Mouse (Mus musculus): ENCODE results near the gene Sec1. TPM values are rescaled to one million over a fixed set of nuclear protein-coding genes. Genes with fewer than 3 reads are reported as not detected.
A peak's percentile ranks its signal among the peaks of the same experiment; 100 is the strongest.

Sec1 gene
- polyA plus RNA-seq, 1 experiment from 2014 or later: 0.83 TPM

- no peak for DNase-seq (ENCODE audit: low spot score)
- Histone ChIP-seq H3K4me3 (peak overlapping the region; percentile 74), H3K27ac (peak overlapping the region; percentile 77)
Observed at GRCm38 (mm10) chr7:45715741-45716459, 21.7 kb upstream of the Sec1 start.

DNA sequence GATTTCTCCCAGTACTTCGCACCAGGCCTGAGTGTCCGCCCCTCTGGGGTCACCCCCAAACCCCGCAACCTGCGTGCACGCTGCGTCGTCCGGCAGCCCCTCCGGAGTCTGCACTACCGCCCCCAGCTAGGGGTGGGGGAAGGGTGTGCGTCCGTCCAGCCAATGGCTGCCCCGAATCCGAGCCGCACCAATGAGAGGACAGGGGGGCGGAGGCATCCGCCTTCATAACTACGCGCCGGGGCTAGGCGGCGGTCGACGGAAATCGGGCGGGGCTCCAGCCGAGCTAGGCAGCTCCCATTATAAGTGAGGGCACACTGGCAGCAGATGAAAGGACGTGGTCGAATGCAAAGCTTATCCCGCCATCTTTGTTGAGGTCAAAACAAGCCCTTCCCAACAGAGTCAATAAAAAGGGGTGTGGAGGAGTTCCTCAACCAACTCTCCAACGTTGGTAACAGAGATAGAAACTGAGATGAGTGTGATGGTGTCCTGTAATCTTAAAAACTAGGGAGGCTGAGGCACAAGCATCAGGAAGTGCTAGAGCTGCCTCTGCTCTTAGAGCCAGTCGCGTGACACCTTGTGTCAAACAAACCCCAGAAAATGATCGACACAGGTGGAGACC is 21.0 kb upstream of the Sec1 start, which contains the start of gene Rpl18:
Rpl18 (plus strand) TSS at position 368 of the 619 bp plus-strand sequence.
- no peaks in the 10 kb centered on the region for H3K27me3 ChIP-seq (ENCODE audit: low read depth, poor library complexity, severe bottlenecking)
- H3K9me3 ChIP-seq (replicated peaks): no peaks in the 10 kb centered on the region
- peaks cover 49% of the 10 kb centered on the region for H3K4me1 ChIP-seq
- H3K4me3 ChIP-seq: peak within 1 kb of the TSS; percentile 74
- peak within 1 kb of the TSS; percentile 77 for H3K27ac ChIP-seq
- peaks cover 51% of the 10 kb centered on the region for H3K36me3 ChIP-seq
- 8% methylated on average over 34 of the region's 34 CpGs for WGBS
- DNase-seq (ENCODE audit: low spot score): peak; percentile 95

More at GRCm38 (mm10) chr7:45715741-45716459, 21.7 kb upstream of the Sec1 start:
- peaks cover 55% of the 10 kb centered on the region for H3K4me1 ChIP-seq
- no peaks in the 10 kb centered on the region for H3K9me3 ChIP-seq (replicated peaks)
- H3K27me3 ChIP-seq (ENCODE audit: low read depth, poor library complexity, severe bottlenecking): no peaks in the 10 kb centered on the region
- WGBS: 85% methylated on average over 19 of the region's 19 CpGs
- peaks cover 51% of the 10 kb centered on the region for H3K36me3 ChIP-seq

- H3K4me1 ChIP-seq: peaks cover 46% of the 10 kb centered on the region
Observed at GRCm38 (mm10) chr7:45714630-45715089, 20.5 kb upstream of the Sec1 start.

GRCm38 (mm10) chr7:45713881-45714520 is 19.8 kb upstream of the Sec1 start:
- peak overlapping the region; percentile 74 for H3K4me3 ChIP-seq
- 91% methylated on average over 6 of the region's 6 CpGs for WGBS
- no peaks in the 10 kb centered on the region for H3K27me3 ChIP-seq (ENCODE audit: low read depth, poor library complexity, severe bottlenecking)
- peaks cover 46% of the 10 kb centered on the region for H3K4me1 ChIP-seq
- H3K27ac ChIP-seq: peak overlapping the region; percentile 77; the same call in 1 of the 2 replicates
- DNase-seq (ENCODE audit: low spot score): no peak
- peaks cover 47% of the 10 kb centered on the region for H3K36me3 ChIP-seq
- H3K9me3 ChIP-seq (replicated peaks): no peaks in the 10 kb centered on the region

More at GRCm38 (mm10) chr7:45714630-45715089, 20.5 kb upstream of the Sec1 start:
- no peak for DNase-seq (ENCODE audit: low spot score)
- Histone ChIP-seq H3K27me3 (ENCODE audit: low read depth, poor library complexity, severe bottlenecking) (no peaks in the 10 kb centered on the region), H3K4me3 (peak overlapping the region; percentile 74), H3K27ac (peak overlapping the region; percentile 77), H3K9me3 (replicated peaks) (no peaks in the 10 kb centered on the region), H3K36me3 (peaks cover 51% of the 10 kb centered on the region)
- 9% methylated on average over 14 of the region's 14 CpGs for WGBS

DNA sequence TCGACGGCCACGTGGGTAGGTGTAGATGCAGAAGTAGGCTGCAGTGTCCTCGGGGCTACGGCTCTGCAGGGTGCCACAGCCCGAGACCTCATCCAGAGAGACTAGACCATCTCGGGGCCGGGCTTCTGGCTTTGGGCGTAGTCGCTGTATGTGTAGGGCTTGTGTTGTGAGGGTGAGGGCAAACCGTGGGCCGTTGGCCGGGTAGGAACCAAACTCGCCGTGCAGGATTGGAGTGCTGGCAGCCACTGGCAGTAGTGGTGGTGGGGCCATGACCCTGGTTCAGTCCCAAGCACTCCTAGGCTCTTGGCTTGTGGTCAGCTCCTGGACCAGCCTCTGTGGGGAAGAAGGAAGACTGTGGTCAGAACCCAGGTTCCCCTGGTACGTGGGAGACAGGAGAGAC is 19.2 kb upstream of the Sec1 start:
- no peaks in the 10 kb centered on the region for H3K9me3 ChIP-seq (replicated peaks)
- H3K27me3 ChIP-seq (ENCODE audit: low read depth, poor library complexity, severe bottlenecking): no peaks in the 10 kb centered on the region
- peaks cover 43% of the 10 kb centered on the region for H3K36me3 ChIP-seq
- no peak overlapping the region for H3K27ac ChIP-seq
- no peak overlapping the region for H3K4me3 ChIP-seq
- 93% methylated on average over 16 of the region's 16 CpGs for WGBS
- peaks cover 49% of the 10 kb centered on the region for H3K4me1 ChIP-seq
- DNase-seq (ENCODE audit: low spot score): no peak

- no peaks in the 10 kb centered on the region for H3K9me3 ChIP-seq (replicated peaks)
- peaks cover 60% of the 10 kb centered on the region for H3K4me1 ChIP-seq
- 88% methylated on average over 21 of the region's 21 CpGs for WGBS
- no peak overlapping the region for H3K4me3 ChIP-seq
- H3K27ac ChIP-seq: no peak overlapping the region
- no peak for DNase-seq (ENCODE audit: low spot score)
- H3K27me3 ChIP-seq (ENCODE audit: low read depth, poor library complexity, severe bottlenecking): no peaks in the 10 kb centered on the region
- H3K36me3 ChIP-seq: peaks cover 43% of the 10 kb centered on the region
Observed at GRCm38 (mm10) chr7:45712022-45712757, 18.0 kb upstream of the Sec1 start.

DNA sequence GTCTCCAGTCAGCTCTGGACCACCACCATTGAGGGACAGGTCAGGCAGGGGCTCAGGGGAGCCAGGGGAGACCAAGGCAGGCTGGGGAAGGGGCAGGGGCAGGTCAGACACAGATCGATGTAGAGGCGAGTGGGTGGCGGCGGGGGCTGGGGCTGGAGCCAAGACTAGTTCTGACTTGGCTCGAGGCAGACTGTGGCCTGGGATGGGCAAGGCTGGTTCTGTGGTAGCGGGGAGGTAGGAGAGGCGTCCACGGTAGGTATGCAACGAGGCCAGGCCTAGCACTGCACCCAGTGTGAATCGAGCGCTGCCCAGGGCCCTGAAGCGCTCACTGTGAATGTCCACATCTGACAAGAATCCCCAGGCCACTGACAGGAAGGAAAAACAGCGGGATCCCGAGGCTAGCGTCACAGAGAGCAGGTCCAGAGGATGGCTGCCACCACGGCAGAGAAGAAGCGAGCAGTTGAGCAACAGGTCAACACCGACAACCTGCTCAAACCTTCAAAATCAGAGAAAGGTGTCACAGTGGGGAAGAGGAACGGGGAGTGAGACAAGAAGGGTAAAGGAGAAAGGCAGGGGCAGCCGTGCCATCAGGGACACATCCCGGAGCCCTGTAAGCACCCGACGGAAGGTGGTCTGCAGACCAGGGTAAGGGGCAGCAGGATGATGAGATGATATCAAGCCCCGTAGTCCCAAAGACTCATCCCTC is 17.3 kb upstream of the Sec1 start:
- Histone ChIP-seq H3K9me3 (replicated peaks) (no peaks in the 10 kb centered on the region), H3K36me3 (peaks cover 43% of the 10 kb centered on the region), H3K4me3 (0 out of 2 replicates have a peak overlapping the region, but pooled peaks have one; percentile 6), H3K4me1 (peaks cover 60% of the 10 kb centered on the region), H3K27me3 (ENCODE audit: low read depth, poor library complexity, severe bottlenecking) (no peaks in the 10 kb centered on the region), H3K27ac (no peak overlapping the region)
- no peak for DNase-seq (ENCODE audit: low spot score)
- WGBS: 95% methylated on average over 24 of the region's 24 CpGs

DNA sequence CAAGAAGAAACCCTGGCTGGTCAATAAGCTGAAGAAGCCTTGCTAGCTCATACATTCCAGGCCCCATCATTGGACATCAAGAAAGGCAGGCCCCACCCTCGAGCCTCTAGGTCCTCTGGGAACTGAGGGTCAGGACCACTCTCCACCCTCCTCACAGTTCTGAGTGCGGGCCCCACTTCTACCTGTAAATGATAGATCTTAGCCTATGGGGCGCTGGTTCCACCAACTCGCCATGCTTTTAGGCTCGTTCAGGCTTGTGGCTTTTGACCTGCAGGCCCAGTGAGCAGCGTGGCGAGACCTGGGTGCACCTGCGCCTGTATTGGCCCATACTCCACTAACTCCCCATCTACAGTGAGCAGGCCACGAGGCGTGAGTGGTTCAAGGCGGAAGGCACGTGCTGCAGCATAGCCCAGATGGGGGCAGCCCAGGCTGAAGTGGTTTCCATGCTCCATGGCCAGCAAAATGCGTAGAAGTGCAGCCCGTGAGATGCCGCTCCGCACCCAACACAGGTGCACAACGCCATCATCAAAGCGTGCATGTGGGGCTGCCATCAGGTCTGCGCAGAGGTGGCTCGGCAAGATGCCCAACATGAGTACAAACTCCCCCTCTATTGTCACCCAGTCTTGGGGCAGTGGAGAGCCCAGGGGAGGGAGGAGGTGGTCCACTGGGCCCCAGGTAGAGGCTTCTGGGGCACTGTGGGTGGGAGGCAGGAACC is 16.4 kb upstream of the Sec1 start:
- 95% methylated on average over 20 of the region's 20 CpGs for WGBS
- peaks cover 43% of the 10 kb centered on the region for H3K36me3 ChIP-seq
- no peaks in the 10 kb centered on the region for H3K27me3 ChIP-seq (ENCODE audit: low read depth, poor library complexity, severe bottlenecking)
- H3K9me3 ChIP-seq (replicated peaks): no peaks in the 10 kb centered on the region
- no peak overlapping the region for H3K4me3 ChIP-seq
- DNase-seq (ENCODE audit: low spot score): no peak
- peaks cover 60% of the 10 kb centered on the region for H3K4me1 ChIP-seq
- no peak overlapping the region for H3K27ac ChIP-seq

DNA sequence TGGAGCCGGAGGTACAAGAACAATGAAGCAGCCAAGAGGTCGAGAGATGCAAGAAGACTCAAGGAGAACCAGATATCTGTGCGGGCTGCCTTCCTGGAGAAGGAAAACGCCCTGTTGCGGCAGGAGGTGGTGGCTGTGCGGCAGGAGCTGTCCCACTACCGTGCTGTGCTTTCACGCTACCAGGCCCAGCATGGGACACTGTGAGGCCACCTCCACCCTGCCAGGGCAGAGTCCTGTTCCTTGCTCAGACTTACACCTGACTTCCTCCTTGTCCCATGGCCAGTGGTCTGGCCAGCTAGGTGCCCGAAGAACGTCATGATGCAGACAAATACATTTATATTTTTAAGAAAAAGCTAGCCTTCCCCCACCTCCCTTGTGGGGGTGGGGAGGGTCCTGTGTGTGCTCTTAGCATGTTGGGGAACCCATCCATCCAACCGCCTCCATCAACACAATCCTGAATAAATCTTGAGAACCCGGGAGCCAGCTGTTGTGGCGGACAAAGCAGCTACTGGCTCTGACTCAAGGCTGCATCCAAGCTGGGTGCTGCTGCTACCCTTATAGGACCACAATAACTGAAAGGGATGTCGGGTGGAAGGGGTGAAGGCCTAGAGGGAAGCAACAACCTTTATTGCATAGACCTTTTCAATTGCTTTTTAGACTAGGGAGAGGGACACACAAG is 15.6 kb upstream of the Sec1 start:
- no peak for DNase-seq (ENCODE audit: low spot score)
- Histone ChIP-seq H3K27ac (0 out of 2 replicates have a peak overlapping the region, but pooled peaks have one; percentile 10), H3K4me1 (peaks cover 58% of the 10 kb centered on the region), H3K36me3 (peaks cover 43% of the 10 kb centered on the region), H3K27me3 (ENCODE audit: low read depth, poor library complexity, severe bottlenecking) (no peaks in the 10 kb centered on the region), H3K9me3 (replicated peaks) (no peaks in the 10 kb centered on the region), H3K4me3 (no peak overlapping the region)
- WGBS: 83% methylated on average over 14 of the region's 14 CpGs

GRCm38 (mm10) chr7:45709036-45709435 is 14.8 kb upstream of the Sec1 start:
- Histone ChIP-seq H3K9me3 (replicated peaks) (no peaks in the 10 kb centered on the region), H3K4me1 (peaks cover 54% of the 10 kb centered on the region), H3K4me3 (peak overlapping the region; percentile 81; the same call in 1 of the 2 replicates), H3K27me3 (ENCODE audit: low read depth, poor library complexity, severe bottlenecking) (no peaks in the 10 kb centered on the region), H3K27ac (0 out of 2 replicates have a peak overlapping the region, but pooled peaks have one; percentile 90), H3K36me3 (peaks cover 43% of the 10 kb centered on the region)
- no peak for DNase-seq (ENCODE audit: low spot score)
- 62% methylated on average over 6 of the region's 6 CpGs for WGBS

- no peaks in the 10 kb centered on the region for H3K9me3 ChIP-seq (replicated peaks)
- DNase-seq (ENCODE audit: low spot score): no peak
- WGBS: 30% methylated on average over 13 of the region's 13 CpGs
- H3K4me1 ChIP-seq: peaks cover 59% of the 10 kb centered on the region
- no peaks in the 10 kb centered on the region for H3K27me3 ChIP-seq (ENCODE audit: low read depth, poor library complexity, severe bottlenecking)
- peak overlapping the region; percentile 90 for H3K27ac ChIP-seq
- H3K36me3 ChIP-seq: peaks cover 39% of the 10 kb centered on the region
- peak overlapping the region; percentile 81 for H3K4me3 ChIP-seq
Observed at GRCm38 (mm10) chr7:45708221-45708761, 14.1 kb upstream of the Sec1 start.
